Mouse (Mus musculus): Measurements from ENCODE around the gene Pip4k2a. TPM values are rescaled to one million over a fixed set of nuclear protein-coding genes. Genes with fewer than 3 reads are reported as not detected.

The Pip4k2a gene
- total RNA-seq, 4 experiments from 2014 or later: 4.9 to 6.6 (median 5.9) TPM

- no peak for DNase-seq (ENCODE audit: low spot score)
Observed at GRCm38 (mm10) chr2:18839532-18839931, 158.4 kb downstream of the Pip4k2a start.

- DNase-seq (ENCODE audit: low spot score): no peak
Observed at GRCm38 (mm10) chr2:18835266-18835908, 162.5 kb downstream of the Pip4k2a start.

- no peak for DNase-seq (ENCODE audit: low spot score)
Observed at GRCm38 (mm10) chr2:18833024-18833590, 164.8 kb downstream of the Pip4k2a start.

DNA sequence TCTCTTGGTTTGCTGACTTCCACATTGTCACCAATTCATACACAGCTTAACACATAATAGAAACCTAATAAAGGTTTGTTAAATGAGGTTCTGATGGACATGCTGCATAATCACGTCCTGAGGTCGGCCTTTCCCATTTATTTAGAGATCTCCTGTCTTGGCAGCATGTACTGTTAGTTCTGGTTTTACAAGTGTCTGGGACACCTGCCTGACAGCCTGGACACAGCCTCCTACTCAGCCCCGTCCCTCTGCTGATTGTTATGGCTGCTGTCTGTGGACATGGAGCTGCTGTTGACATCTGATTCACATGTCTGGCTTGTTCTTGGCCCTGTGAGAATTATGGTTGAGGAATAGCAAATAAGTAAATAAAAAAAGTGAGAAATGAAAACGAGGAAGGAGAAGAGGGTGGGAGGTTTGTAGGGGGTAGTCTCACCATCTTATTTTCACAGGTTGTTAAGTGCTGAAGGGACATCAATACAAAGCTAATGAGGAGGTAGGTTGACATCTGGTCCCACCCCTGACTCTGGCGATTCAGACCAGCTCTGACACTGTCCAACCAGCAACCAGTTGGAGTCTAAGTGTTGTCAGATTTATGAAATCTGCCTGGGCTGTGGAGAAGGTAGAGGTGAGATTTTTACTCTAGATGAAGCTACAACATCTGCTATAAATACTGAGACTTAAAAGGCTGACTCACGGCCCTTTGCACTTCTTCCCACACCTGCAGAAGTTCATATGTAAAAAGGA lies 166.7 kb downstream of the Pip4k2a start:
- no peak for DNase-seq (ENCODE audit: low spot score)

GRCm38 (mm10) chr2:18822711-18823110 lies 175.2 kb downstream of the Pip4k2a start:
- peak; percentile 61 for DNase-seq (ENCODE audit: low spot score)

- peak; percentile 84 for DNase-seq (ENCODE audit: low spot score)
Observed at GRCm38 (mm10) chr2:18821451-18822379, 176.2 kb downstream of the Pip4k2a start.

- DNase-seq (ENCODE audit: low spot score): no peak
Observed at GRCm38 (mm10) chr2:18819520-18819919, 178.4 kb downstream of the Pip4k2a start.

GRCm38 (mm10) chr2:18816036-18816435 lies 181.9 kb downstream of the Pip4k2a start:
- no peak for DNase-seq (ENCODE audit: low spot score)

GRCm38 (mm10) chr2:18815336-18815965 lies 182.5 kb downstream of the Pip4k2a start:
- DNase-seq (ENCODE audit: low spot score): no peak

GRCm38 (mm10) chr2:18814447-18814804 lies 183.5 kb downstream of the Pip4k2a start:
- no peak for DNase-seq (ENCODE audit: low spot score)

DNA sequence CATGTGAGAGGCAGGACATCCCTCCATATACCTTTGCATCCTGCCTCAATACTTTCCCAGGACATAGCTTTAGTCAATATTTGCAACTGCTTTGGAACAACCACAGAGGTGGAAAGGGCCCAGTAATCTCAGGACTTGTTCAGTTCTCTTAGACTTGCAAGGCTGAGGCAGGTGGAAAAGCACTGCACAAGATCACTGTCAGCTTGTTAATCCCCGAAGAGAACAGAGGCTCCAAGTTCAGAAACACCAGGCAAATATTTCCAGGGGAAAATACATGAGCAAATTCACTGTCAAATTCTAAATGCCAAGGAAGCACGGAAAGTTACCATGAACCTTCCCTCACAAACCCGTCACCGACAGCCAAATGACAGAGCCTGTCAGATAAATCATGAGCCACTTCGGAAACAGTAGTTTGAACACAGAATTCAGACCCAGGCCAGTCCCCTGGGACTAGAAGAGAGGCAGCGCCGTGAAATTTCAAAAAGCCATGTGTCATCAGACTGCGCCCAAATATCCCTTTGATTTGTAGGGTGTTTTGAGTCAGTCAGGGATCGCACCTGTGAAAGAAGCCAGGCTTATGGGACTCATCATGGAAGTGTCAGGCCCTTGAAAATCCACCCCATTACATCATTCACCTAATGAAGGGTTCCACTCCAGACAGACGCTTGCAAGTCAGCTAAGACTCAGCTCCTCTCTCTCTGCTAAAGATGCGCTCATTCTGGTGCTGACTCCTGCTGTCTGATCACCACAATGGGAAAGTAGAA lies 184.1 kb downstream of the Pip4k2a start:
- no peak for DNase-seq (ENCODE audit: low spot score)

DNA sequence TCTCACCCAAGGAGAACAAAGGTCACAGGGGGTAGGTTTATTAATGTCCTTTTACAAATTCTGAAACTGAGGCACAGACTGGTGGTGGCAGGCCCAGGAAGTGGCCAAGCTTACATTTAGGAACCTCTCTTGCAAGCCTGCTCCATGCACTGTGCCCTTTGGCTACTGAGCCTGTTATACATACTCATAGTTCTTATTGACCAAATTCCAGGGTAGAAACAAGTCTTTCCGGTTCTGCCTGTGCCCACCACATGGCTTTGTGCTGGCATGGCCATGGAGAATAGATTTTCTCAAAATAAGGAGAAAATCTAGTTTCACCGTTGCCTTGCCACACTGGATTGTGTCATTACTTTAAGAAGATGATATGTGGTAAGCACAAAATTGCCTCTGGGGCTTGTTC lies 190.0 kb downstream of the Pip4k2a start:
- DNase-seq (ENCODE audit: low spot score): no peak

DNA sequence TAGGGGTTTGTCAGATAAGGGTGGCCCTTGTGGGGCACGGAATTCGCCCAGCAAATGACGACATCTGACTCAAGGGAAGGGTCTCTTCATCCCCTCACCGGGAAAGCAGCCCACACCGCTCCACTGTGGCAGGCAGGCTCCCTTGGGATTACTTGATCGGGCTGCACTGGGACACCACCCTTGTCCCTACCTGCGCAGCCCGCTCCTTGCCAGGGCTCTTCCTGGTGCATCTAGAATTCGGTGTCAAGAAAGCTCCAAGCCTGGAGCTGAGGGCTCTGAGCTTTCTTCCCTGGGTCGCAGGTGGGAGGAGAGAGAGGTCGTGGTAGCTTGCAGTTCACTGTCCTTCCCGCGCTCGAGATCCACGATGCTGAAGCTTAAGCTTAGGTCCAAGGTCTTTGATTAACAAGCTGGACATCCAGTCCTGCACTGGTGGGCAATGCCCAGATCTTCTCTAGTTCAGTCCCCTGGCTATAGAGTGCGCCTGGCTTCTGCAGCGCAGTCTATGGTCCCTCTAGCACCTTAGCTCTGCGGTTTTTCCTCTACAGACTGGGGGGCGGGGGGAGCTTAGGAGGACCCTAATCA lies 196.6 kb downstream of the Pip4k2a start:
- DNase-seq (ENCODE audit: low spot score): no peak

GRCm38 (mm10) chr2:18800646-18801251 lies 197.2 kb downstream of the Pip4k2a start:
- no peak for DNase-seq (ENCODE audit: low spot score)

DNA sequence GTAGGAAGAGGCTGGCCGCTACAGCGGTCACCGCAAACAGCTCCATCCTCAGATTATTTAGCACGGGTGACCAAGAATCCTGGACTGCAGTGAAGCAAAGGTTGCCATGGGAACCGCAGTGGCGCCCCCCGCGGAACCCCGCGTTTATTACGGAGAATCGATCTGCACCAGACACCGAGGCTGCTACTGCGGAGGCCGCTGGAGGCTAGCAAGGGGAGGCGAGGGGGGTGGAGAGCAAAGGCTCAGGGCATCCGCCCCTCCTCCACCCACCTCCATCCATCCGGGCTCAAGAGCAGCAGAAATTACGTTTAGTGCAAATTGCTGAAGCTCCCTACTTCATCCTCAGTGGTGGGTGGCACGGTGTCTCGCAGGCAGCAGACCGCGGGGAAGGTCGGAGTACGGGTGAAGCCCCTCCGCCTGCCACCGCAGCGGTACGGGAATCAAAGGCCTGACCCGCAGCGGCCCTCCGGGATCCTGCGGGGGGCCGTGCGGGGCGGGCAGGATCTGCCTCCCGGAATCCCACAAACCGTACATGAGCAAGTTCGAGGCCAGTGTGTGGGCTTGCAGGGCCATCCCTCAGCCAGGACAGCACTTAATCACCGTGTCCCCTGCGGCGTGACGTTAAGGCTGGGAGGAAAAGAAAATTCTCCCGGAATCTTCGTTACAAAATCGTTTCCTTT lies 197.8 kb downstream of the Pip4k2a start:
- DNase-seq (ENCODE audit: low spot score): no peak

GRCm38 (mm10) chr2:18799265-18799965 lies 198.5 kb downstream of the Pip4k2a start:
- DNase-seq (ENCODE audit: low spot score): no peak

DNA sequence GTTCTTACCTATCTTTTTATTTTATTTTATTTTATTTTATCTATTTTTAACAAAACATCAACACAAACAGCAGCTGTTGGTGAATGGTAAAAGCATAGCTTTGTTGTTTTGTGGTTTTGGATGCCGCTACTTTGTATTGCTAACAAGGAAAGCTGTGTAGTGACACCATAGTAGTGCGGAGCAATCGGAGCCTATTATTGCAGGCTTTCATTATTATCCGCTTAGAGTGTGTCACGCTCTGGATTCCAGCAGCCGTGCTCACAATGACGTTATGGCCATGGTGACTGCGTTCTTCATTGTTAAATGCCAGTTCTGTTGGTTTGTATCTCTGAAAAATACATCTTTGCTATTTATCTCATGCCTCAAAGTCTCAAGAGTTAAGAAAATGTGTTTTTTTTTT lies 200.2 kb downstream of the Pip4k2a start:
- no peak for DNase-seq (ENCODE audit: low spot score)

- DNase-seq (ENCODE audit: low spot score): no peak
Observed at GRCm38 (mm10) chr2:18794261-18794660, 203.7 kb downstream of the Pip4k2a start.

All from heart, adult 8-10 months (tissue).